17 mouse cellular contexts compared by ENCODE assay signal in genomic region chr3:20543991-20544390, GRCm38 (mm10).
"Had no signal": no experiment of that assay in that cellular context is flagged by ENCODE, and none has a peak within 500 bp of the region (broad histone marks: within the 10 kb centered on the region; RNA-seq: fewer than 3 reads in every experiment).

No protein-coding gene starts in this region.

- DNase-seq: lung, adult 18-20 months; lung, embryonic 14.5 days; lung, postnatal 10 days; lung, postnatal 4 days; midbrain, embryonic 14.5 days; retina, postnatal 1 day; right cerebral cortex, adult 18-20 months; right cerebral cortex, postnatal 25 days; right cerebral cortex, postnatal 4 days; spleen, adult 18-20 months; thymus, adult 18-20 months; thymus, postnatal 25 days had no signal

- H3K9ac ChIP-seq: lung, embryonic 14.5 days; midbrain, embryonic 12.5 days; neural tube, embryonic 13.5 days; neural tube, embryonic 15.5 days had no signal

- H3K36me3 ChIP-seq: midbrain, embryonic 10.5 days; midbrain, embryonic 12.5 days; neural tube, embryonic 13.5 days; neural tube, embryonic 15.5 days had no signal

- H3K27ac ChIP-seq: midbrain, embryonic 10.5 days; midbrain, embryonic 12.5 days; neural tube, embryonic 13.5 days; neural tube, embryonic 15.5 days had no signal

- H3K4me1 ChIP-seq: midbrain, embryonic 10.5 days; midbrain, embryonic 12.5 days; neural tube, embryonic 13.5 days; neural tube, embryonic 15.5 days had no signal

- H3K9me3 ChIP-seq: midbrain, embryonic 10.5 days; midbrain, embryonic 12.5 days; neural tube, embryonic 13.5 days; neural tube, embryonic 15.5 days had no signal

- H3K4me3 ChIP-seq: midbrain, embryonic 10.5 days; midbrain, embryonic 12.5 days; myocyte; neural tube, embryonic 13.5 days; neural tube, embryonic 15.5 days had no signal
